Mouse (Mus musculus): ENCODE data around the gene Gm20388. TPM values are rescaled to one million over a fixed set of nuclear protein-coding genes. Genes with fewer than 3 reads are reported as not detected.

The Gm20388 gene
- polyA plus RNA-seq, 1 experiment from 2014 or later, result 1.4 TPM

- peaks cover 24% of the 10 kb centered on the region for H3K27me3 ChIP-seq (ENCODE audit: control insufficient read depth, insufficient read depth, low read depth, low read length)
- 9% methylated on average over 12 of the region's 12 CpGs for WGBS (ENCODE audit: insufficient replicate concordance)
- no peak overlapping the region for H3K4me2 ChIP-seq (ENCODE audit: low read depth, low read length)
- no peak overlapping the region for H3K9ac ChIP-seq (ENCODE audit: low read depth, low read length)
- no peaks in the 10 kb centered on the region for H3K4me1 ChIP-seq (ENCODE audit: control insufficient read depth, low read depth, low read length)
- no peak for ATAC-seq (ENCODE audit: low read depth)
- no peaks in the 10 kb centered on the region for H3K36me3 ChIP-seq (ENCODE audit: control insufficient read depth, insufficient read depth)
- H3K9me3 ChIP-seq (replicated peaks; ENCODE audit: control insufficient read depth, low read length), result no peaks in the 10 kb centered on the region
- no peak overlapping the region for H3K4me3 ChIP-seq (ENCODE audit: low read depth, low read length)
- H3K27ac ChIP-seq (ENCODE audit: low read length), result no peak overlapping the region
Measured at GRCm38 (mm10) chr8:121391771-121392170, 1481.1 kb downstream of the Gm20388 start.

DNA sequence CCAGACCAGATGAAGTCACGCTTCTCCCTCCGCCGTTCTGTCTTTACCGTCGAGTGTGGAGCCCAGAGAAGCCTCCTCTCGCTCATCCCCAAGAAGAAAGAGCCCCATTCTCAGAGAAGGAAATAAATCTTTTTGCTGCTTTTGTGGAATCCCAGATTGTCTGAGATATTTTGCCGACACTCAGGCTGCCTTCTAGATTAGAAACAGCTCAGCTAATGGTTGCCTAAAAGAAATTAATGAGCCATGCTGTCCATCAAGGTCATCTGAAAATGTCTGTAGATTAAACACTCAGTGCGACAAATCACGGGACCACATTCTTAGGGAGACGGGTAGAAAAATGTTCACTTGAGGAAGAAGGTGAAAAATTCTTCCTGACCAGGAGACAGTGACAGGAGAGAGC lies 1481.8 kb downstream of the Gm20388 start:
- H3K4me3 ChIP-seq (ENCODE audit: low read depth, low read length), result no peak overlapping the region
- H3K9ac ChIP-seq (ENCODE audit: low read depth, low read length), result no peak overlapping the region
- no peaks in the 10 kb centered on the region for H3K4me1 ChIP-seq (ENCODE audit: control insufficient read depth, low read depth, low read length)
- 44% methylated on average over 10 of the region's 10 CpGs for WGBS (ENCODE audit: insufficient replicate concordance)
- H3K27me3 ChIP-seq (ENCODE audit: control insufficient read depth, insufficient read depth, low read depth, low read length), result peaks cover 24% of the 10 kb centered on the region
- H3K4me2 ChIP-seq (ENCODE audit: low read depth, low read length), result no peak overlapping the region
- no peak for ATAC-seq (ENCODE audit: low read depth)
- H3K36me3 ChIP-seq (ENCODE audit: control insufficient read depth, insufficient read depth), result no peaks in the 10 kb centered on the region
- no peak overlapping the region for H3K27ac ChIP-seq (ENCODE audit: low read length)
- no peaks in the 10 kb centered on the region for H3K9me3 ChIP-seq (replicated peaks; ENCODE audit: control insufficient read depth, low read length)

DNA sequence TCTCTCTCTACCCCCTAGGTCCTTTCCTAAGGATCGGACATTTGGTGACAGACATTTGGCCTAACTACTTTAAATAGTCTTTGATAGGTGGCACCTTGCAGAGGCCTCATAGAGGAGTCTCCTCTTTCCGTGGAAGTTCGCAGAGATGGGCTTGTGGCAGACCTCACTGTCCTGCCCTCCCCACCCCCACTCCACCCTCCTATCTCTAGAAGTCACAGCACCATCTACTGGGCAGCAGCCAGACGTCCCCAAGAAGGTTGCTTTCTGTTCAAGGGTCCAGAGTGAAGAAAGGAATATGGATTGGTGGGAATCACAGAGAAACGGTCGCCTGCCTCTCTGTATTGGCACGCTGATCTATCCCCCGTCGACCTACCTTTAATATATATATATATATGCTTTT lies 1482.5 kb downstream of the Gm20388 start:
- Histone ChIP-seq H3K4me2 (ENCODE audit: low read depth, low read length) (no peak overlapping the region), H3K4me3 (ENCODE audit: low read depth, low read length) (no peak overlapping the region), H3K27ac (ENCODE audit: low read length) (no peak overlapping the region), H3K4me1 (ENCODE audit: control insufficient read depth, low read depth, low read length) (no peaks in the 10 kb centered on the region), H3K27me3 (ENCODE audit: control insufficient read depth, insufficient read depth, low read depth, low read length) (peaks cover 24% of the 10 kb centered on the region), H3K9me3 (replicated peaks; ENCODE audit: control insufficient read depth, low read length) (no peaks in the 10 kb centered on the region), H3K9ac (ENCODE audit: low read depth, low read length) (no peak overlapping the region), H3K36me3 (ENCODE audit: control insufficient read depth, insufficient read depth) (no peaks in the 10 kb centered on the region)
- no peak for ATAC-seq (ENCODE audit: low read depth)
- WGBS (ENCODE audit: insufficient replicate concordance), result 13% methylated on average over 9 of the region's 9 CpGs

DNA sequence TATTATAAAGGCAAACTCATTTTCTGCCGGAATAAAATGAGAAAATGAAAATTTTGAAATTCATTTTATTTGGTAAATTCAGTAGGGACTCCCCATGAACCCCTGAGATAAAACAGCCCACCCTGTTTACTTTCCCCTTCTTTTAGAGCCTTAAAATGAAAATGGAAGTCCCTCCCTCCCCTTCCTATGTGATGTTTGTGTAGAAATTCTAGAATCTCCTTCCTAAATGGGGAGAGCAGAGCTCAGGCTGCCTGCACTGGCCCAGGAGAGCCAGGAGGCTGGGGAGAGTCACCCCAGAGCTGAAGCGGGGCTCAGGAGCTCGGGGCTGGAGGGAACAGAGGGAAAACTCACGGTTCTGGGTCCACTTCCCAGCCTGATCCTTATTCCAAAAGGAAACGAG lies 1484.0 kb downstream of the Gm20388 start:
- peaks cover 24% of the 10 kb centered on the region for H3K27me3 ChIP-seq (ENCODE audit: control insufficient read depth, insufficient read depth, low read depth, low read length)
- no peaks in the 10 kb centered on the region; the same call in 1 of the 2 replicates for H3K4me1 ChIP-seq (ENCODE audit: control insufficient read depth, low read depth, low read length)
- H3K27ac ChIP-seq (ENCODE audit: low read length), result no peak overlapping the region
- H3K36me3 ChIP-seq (ENCODE audit: control insufficient read depth, insufficient read depth), result no peaks in the 10 kb centered on the region
- ATAC-seq (ENCODE audit: low read depth), result no peak
- 58% methylated on average over 5 of the region's 5 CpGs for WGBS (ENCODE audit: insufficient replicate concordance)
- no peaks in the 10 kb centered on the region for H3K9me3 ChIP-seq (replicated peaks; ENCODE audit: control insufficient read depth, low read length)
- H3K9ac ChIP-seq (ENCODE audit: low read depth, low read length), result no peak overlapping the region
- H3K4me3 ChIP-seq (ENCODE audit: low read depth, low read length), result no peak overlapping the region
- H3K4me2 ChIP-seq (ENCODE audit: low read depth, low read length), result no peak overlapping the region

- Histone ChIP-seq H3K4me2 (ENCODE audit: low read depth, low read length) (no peak overlapping the region), H3K4me3 (ENCODE audit: low read depth, low read length) (no peak overlapping the region), H3K27ac (ENCODE audit: low read length) (no peak overlapping the region), H3K4me1 (ENCODE audit: control insufficient read depth, low read depth, low read length) (no peaks in the 10 kb centered on the region; the same call in 1 of the 2 replicates), H3K36me3 (ENCODE audit: control insufficient read depth, insufficient read depth) (no peaks in the 10 kb centered on the region), H3K27me3 (ENCODE audit: control insufficient read depth, insufficient read depth, low read depth, low read length) (peaks cover 24% of the 10 kb centered on the region), H3K9ac (ENCODE audit: low read depth, low read length) (no peak overlapping the region), H3K9me3 (replicated peaks; ENCODE audit: control insufficient read depth, low read length) (no peaks in the 10 kb centered on the region)
- 62% methylated on average over 11 of the region's 11 CpGs for WGBS (ENCODE audit: insufficient replicate concordance)
- ATAC-seq (ENCODE audit: low read depth), result no peak
Measured at GRCm38 (mm10) chr8:121395316-121395715, 1484.7 kb downstream of the Gm20388 start.

DNA sequence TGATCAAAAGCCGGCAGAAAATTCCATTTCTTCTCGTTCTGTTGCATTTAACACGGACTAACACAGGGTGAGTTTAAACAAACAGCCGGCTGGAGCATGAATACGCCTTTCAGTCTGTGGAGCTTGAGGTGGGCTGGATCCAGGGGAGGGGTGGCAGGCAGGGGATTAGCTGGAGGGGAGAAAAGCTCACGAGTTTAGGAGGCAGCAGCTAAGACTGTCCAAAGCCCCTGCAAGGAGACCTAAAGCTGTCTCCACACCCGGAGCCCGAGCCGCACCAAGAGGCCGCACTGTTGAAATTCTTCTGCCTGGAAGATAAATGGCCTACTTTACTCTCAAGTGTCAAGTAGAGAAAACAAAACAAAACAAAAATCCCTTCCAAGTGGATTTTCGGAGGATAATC lies 1485.5 kb downstream of the Gm20388 start:
- H3K9ac ChIP-seq (ENCODE audit: low read depth, low read length), result no peak overlapping the region
- H3K4me2 ChIP-seq (ENCODE audit: low read depth, low read length), result no peak overlapping the region
- H3K4me3 ChIP-seq (ENCODE audit: low read depth, low read length), result no peak overlapping the region
- H3K36me3 ChIP-seq (ENCODE audit: control insufficient read depth, insufficient read depth), result no peaks in the 10 kb centered on the region
- 46% methylated on average over 11 of the region's 11 CpGs for WGBS (ENCODE audit: insufficient replicate concordance)
- no peak for ATAC-seq (ENCODE audit: low read depth)
- peaks cover 17% of the 10 kb centered on the region for H3K27me3 ChIP-seq (ENCODE audit: control insufficient read depth, insufficient read depth, low read depth, low read length)
- H3K9me3 ChIP-seq (replicated peaks; ENCODE audit: control insufficient read depth, low read length), result no peaks in the 10 kb centered on the region
- no peaks in the 10 kb centered on the region; the same call in 1 of the 2 replicates for H3K4me1 ChIP-seq (ENCODE audit: control insufficient read depth, low read depth, low read length)
- no peak overlapping the region for H3K27ac ChIP-seq (ENCODE audit: low read length)

DNA sequence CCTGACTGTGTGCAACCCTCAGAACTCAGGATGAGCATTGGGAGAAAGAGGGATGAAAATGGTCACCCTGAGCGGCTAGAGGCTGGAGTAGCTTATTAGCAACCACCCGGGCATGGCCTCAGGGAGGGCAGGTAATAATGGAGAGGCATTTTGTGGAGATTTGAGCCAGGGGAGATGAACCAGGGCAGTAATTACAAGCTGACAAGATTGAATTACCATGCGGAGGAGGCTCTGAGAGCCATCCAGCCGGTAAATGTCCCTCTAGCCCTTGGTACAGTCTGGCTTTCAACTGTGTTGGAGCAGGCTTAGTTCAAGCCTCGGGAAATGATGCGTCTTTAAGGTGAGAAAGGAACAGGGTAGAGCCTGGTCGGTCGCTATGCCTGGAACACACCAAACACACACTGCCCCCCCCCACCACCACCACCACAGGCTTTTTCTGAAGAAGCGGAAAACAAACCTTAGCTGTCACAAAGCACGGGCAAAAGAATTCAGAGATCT lies 1486.6 kb downstream of the Gm20388 start:
- Histone ChIP-seq H3K27me3 (ENCODE audit: control insufficient read depth, insufficient read depth, low read depth, low read length) (peaks cover 10% of the 10 kb centered on the region), H3K9ac (ENCODE audit: low read depth, low read length) (no peak overlapping the region), H3K4me2 (ENCODE audit: low read depth, low read length) (no peak overlapping the region), H3K36me3 (ENCODE audit: control insufficient read depth, insufficient read depth) (no peaks in the 10 kb centered on the region), H3K4me3 (ENCODE audit: low read depth, low read length) (no peak overlapping the region), H3K4me1 (ENCODE audit: control insufficient read depth, low read depth, low read length) (no peaks in the 10 kb centered on the region; the same call in 1 of the 2 replicates), H3K9me3 (replicated peaks; ENCODE audit: control insufficient read depth, low read length) (no peaks in the 10 kb centered on the region), H3K27ac (ENCODE audit: low read length) (no peak overlapping the region)
- WGBS (ENCODE audit: insufficient replicate concordance), result 57% methylated on average over 10 of the region's 10 CpGs
- no peak for ATAC-seq (ENCODE audit: low read depth)

DNA sequence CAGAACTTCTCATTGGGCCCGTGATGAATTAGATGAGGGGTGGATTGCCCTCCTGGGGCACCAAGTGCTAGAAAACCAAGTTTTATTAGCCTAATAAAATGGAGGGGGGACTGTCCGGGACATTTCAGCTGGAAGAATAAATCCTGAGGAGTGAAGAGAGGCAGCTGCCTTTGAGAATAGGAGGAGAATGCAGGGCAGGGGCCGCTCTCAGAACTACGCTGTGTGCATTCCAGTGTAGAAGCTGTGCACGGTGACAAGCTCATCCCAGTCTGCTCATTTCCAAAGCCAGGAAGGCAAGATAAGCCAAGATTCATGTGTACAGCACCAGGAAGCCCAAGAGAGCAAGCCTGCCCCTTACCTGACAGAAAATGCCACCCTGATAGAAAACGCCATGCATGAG lies 1487.4 kb downstream of the Gm20388 start:
- WGBS (ENCODE audit: insufficient replicate concordance), result 49% methylated on average over 6 of the region's 6 CpGs
- no peaks in the 10 kb centered on the region for H3K36me3 ChIP-seq (ENCODE audit: control insufficient read depth, insufficient read depth)
- no peaks in the 10 kb centered on the region for H3K9me3 ChIP-seq (replicated peaks; ENCODE audit: control insufficient read depth, low read length)
- H3K9ac ChIP-seq (ENCODE audit: low read depth, low read length), result no peak overlapping the region
- H3K4me1 ChIP-seq (ENCODE audit: control insufficient read depth, low read depth, low read length), result no peaks in the 10 kb centered on the region; the same call in 1 of the 2 replicates
- no peak overlapping the region for H3K27ac ChIP-seq (ENCODE audit: low read length)
- ATAC-seq (ENCODE audit: low read depth), result no peak
- peaks cover 2% of the 10 kb centered on the region for H3K27me3 ChIP-seq (ENCODE audit: control insufficient read depth, insufficient read depth, low read depth, low read length)
- no peak overlapping the region for H3K4me3 ChIP-seq (ENCODE audit: low read depth, low read length)
- no peak overlapping the region for H3K4me2 ChIP-seq (ENCODE audit: low read depth, low read length)

DNA sequence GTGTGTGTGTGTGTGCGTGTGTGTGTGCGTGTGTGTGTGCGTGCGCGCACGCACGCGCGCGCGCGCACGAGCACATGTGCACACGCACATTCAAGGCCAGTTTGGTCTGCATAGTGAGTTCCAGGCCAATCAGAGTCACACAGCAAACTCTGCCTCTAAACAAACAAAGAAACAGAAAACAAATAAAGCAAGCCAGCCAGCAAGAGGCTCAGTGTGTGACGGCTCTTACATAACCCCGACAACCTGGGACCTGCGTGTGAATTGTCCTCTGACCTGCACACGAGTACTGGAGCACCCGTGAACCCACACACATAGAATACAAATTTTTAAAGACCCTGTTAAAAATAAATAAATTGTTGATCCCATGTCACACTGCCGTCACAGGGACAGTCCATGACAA lies 1488.1 kb downstream of the Gm20388 start:
- 81% methylated on average over 20 of the region's 20 CpGs for WGBS (ENCODE audit: insufficient replicate concordance)
- H3K4me2 ChIP-seq (ENCODE audit: low read depth, low read length), result no peak overlapping the region
- no peaks in the 10 kb centered on the region for H3K9me3 ChIP-seq (replicated peaks; ENCODE audit: control insufficient read depth, low read length)
- no peaks in the 10 kb centered on the region; the same call in 1 of the 2 replicates for H3K4me1 ChIP-seq (ENCODE audit: control insufficient read depth, low read depth, low read length)
- no peak overlapping the region for H3K27ac ChIP-seq (ENCODE audit: low read length)
- ATAC-seq (ENCODE audit: low read depth), result peak; percentile 53
- H3K4me3 ChIP-seq (ENCODE audit: low read depth, low read length), result no peak overlapping the region
- H3K27me3 ChIP-seq (ENCODE audit: control insufficient read depth, insufficient read depth, low read depth, low read length), result peaks cover 2% of the 10 kb centered on the region
- no peak overlapping the region for H3K9ac ChIP-seq (ENCODE audit: low read depth, low read length)
- H3K36me3 ChIP-seq (ENCODE audit: control insufficient read depth, insufficient read depth), result no peaks in the 10 kb centered on the region

All from liver, embryonic 16.5 days (tissue).